Mouse (Mus musculus): ENCODE measurements at regions not wholly inside any gene's neighbourhood (a gene's known extent, or its start where the extent isn't known, plus 50 kb on each side); places are given as distances from the start of the nearest gene placed in this dataset.

DNA sequence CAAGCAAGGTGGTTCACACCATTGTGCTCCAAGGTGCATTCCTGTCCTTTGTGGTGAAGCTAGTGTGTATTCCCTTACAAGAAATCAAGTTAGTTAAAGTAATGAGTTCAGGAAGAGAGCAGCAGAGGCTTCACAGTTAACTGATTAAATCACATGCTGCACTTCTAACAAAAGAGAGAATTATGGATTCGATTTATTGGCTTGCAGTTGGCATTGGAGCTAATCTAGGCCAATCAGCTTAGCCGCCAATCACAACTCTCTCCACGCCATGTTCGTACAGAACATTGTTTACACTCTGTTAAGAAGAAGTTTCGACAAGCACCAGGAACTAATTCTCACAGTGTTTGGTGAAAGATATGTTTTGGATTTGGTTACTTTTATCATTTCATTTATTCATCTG is 292.3 kb upstream of the Kcnh7 start:
- H3K27ac ChIP-seq (ENCODE audit: insufficient read depth, low read length), result no peak overlapping the region
- H3K4me1 ChIP-seq (ENCODE audit: control insufficient read depth, insufficient read depth, low read length), result no peaks in the 10 kb centered on the region
- TF ChIP-seq CTCF (IDR thresholded peaks at IDR 0.05; ENCODE audit: borderline replicate concordance, insufficient read depth, low read length) (no peak), POLR2A (IDR thresholded peaks at IDR 0.05; ENCODE audit: low read depth, low read length) (no peak)
- no peak overlapping the region for H3K4me3 ChIP-seq (ENCODE audit: insufficient read depth, low read length)

DNA sequence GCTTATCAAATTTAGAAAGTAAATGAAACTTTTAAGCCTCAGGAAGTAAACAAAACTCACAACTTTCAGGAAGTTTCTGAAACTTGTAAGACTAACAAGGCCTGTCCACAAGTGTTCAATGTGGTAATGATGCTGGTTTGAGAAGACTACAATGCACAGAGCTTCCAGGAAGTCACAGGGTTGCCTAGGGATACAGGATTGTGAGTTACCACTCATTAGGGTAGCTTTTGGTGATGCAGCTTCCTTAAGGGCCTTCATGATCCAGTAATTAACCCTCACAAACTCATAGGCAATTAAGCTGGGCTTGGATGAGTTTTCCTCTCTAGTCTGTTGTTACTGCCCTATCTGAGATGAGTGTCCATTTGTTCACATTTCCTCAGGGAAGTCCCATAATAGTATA is 291.2 kb upstream of the Kcnh7 start:
- TF ChIP-seq CTCF (IDR thresholded peaks at IDR 0.05; ENCODE audit: borderline replicate concordance, insufficient read depth, low read length) (no peak), POLR2A (IDR thresholded peaks at IDR 0.05; ENCODE audit: low read depth, low read length) (no peak)

DNA sequence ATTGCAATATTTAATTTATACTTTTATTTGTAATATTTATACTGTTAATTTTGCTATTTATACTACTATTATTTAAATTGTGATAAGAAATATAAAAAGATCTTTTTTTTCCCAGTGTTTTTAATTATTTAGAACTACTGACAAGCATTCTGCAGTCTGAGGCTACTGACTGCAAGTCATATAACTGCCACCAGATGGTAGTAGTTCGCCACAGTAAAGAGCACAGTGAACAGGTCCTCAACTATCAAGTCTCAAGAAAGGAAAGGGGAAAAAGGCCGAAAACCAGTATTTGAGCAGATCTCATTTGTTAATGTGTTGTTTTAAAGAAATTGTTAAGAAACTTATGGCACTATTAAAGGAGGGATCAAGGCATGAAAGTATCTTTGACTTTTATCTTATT is 289.6 kb upstream of the Kcnh7 start:
- no peak overlapping the region for H3K4me3 ChIP-seq (ENCODE audit: insufficient read depth, low read length)

More for the DNA sequence above, 291.2 kb upstream of the Kcnh7 start:
- H3K4me1 ChIP-seq (ENCODE audit: control insufficient read depth, insufficient read depth, low read length), result no peaks in the 10 kb centered on the region
- no peak overlapping the region for H3K27ac ChIP-seq (ENCODE audit: insufficient read depth, low read length)
- no peak overlapping the region for H3K4me3 ChIP-seq (ENCODE audit: insufficient read depth, low read length)

DNA sequence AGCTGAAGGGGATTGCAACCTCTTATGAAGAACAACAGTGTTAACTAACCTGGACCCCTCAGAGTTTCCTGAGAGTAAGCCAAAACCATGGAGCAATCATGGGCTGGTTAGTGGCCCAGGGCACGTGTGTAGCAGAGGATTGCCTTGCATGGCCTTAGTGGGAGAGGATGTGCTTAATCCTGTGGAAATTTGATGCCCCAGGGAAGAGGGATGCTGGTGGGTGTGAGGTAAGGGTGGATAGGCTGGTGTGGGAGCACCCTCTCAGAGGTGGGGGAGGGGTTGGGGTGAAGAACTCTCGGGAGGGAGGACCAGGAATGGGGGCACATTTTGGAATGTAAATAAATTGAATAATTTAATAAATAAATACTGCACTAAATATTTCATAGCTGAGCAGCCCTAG is 288.2 kb upstream of the Kcnh7 start:
- no peak overlapping the region for H3K27ac ChIP-seq (ENCODE audit: insufficient read depth, low read length)
- no peak overlapping the region for H3K4me3 ChIP-seq (ENCODE audit: insufficient read depth, low read length)
- no peaks in the 10 kb centered on the region for H3K4me1 ChIP-seq (ENCODE audit: control insufficient read depth, insufficient read depth, low read length)
- TF ChIP-seq CTCF (IDR thresholded peaks at IDR 0.05; ENCODE audit: borderline replicate concordance, insufficient read depth, low read length) (no peak), POLR2A (IDR thresholded peaks at IDR 0.05; ENCODE audit: low read depth, low read length) (no peak)

More for the DNA sequence above, 289.6 kb upstream of the Kcnh7 start:
- no peak overlapping the region for H3K27ac ChIP-seq (ENCODE audit: insufficient read depth, low read length)
- no peaks in the 10 kb centered on the region for H3K4me1 ChIP-seq (ENCODE audit: control insufficient read depth, insufficient read depth, low read length)
- TF ChIP-seq POLR2A (IDR thresholded peaks at IDR 0.05; ENCODE audit: low read depth, low read length) (no peak), CTCF (IDR thresholded peaks at IDR 0.05; ENCODE audit: borderline replicate concordance, insufficient read depth, low read length) (no peak)

DNA sequence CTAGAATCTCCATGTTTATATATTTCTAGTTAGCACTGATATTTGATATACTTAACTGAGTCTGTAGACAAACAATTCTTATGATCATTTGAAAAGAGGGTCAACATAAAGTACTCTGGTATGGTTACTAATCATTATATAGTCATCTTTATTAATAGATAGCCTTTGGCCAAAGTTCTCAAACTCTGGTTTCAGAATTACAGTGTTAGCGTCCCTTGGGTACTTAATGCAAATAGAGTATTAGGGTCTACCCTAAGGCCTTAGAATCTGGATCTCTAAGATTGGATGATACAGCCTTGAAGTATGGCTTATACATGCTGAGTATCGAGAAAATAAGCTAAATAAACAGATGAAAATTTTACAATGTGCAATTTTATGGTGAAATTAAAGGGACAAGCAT is 275.0 kb upstream of the Kcnh7 start:
- Histone ChIP-seq H3K27ac (ENCODE audit: insufficient read depth, low read length) (no peak overlapping the region), H3K4me3 (ENCODE audit: insufficient read depth, low read length) (no peak overlapping the region), H3K4me1 (ENCODE audit: control insufficient read depth, insufficient read depth, low read length) (no peaks in the 10 kb centered on the region)
- TF ChIP-seq POLR2A (IDR thresholded peaks at IDR 0.05; ENCODE audit: low read depth, low read length) (no peak), CTCF (IDR thresholded peaks at IDR 0.05; ENCODE audit: borderline replicate concordance, insufficient read depth, low read length) (no peak)

DNA sequence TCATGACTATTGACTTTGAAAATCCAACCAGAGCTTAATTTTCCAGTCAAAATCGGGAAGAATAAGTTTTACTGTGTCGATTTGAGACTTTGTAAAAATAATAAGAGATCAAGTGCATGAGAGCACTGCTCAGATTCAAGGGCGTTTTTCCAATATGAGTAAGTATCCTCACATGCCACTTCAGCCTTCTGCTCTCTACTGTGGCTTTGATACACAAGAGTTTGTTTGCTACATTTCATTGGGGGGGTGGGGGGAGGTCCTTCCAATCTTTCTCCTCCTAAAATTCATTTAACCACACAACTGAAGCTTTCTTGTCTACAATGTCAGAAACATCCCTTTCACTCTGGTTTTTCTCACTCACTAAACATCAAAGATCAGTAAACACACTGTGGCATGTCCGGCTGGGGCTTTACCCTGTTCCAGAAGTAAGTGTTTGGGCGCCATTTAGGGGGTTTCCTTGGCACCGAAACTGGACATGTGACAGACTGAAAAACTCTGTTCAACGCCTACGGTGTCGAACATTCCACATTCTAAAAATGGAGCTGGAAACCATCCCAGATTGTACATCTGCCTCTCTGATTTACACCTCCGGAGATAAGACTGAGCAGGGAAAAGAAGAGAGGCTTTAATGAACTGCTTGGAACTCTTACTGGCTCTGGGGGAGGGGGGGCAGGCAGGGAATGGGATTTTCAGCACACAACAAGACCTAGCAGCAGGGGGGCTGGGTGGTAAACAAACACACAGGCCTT is 270.4 kb upstream of the Kcnh7 start:
- TF ChIP-seq POLR2A (IDR thresholded peaks at IDR 0.05; ENCODE audit: low read depth, low read length), result no peak
- TF ChIP-seq CTCF (IDR thresholded peaks at IDR 0.05; ENCODE audit: borderline replicate concordance, insufficient read depth, low read length), result no peak
- H3K4me3 ChIP-seq (ENCODE audit: insufficient read depth, low read length), result no peak overlapping the region
- H3K27ac ChIP-seq (ENCODE audit: insufficient read depth, low read length), result no peak overlapping the region
- H3K4me1 ChIP-seq (ENCODE audit: control insufficient read depth, insufficient read depth, low read length), result no peaks in the 10 kb centered on the region

DNA sequence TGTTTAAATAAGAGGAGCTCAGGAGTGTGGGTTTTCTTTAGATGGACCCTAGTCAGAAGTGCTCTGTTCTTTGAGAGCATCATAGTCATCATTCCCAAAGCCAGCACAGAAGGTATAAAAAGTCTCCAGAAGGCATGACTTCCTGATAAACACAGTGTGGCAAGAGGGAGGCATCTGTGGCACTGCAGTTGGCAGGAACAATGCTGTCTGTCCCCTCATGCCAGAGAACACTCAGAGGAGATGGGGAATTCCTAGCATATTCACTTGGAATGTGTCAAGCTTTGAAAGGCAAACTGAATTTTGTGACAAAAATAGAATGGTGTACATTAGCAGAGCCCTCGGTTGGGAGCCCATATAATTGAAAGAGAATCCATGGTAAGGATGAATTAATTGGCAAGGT is 268.8 kb upstream of the Kcnh7 start:
- TF ChIP-seq CTCF (IDR thresholded peaks at IDR 0.05; ENCODE audit: borderline replicate concordance, insufficient read depth, low read length) (no peak), POLR2A (IDR thresholded peaks at IDR 0.05; ENCODE audit: low read depth, low read length) (no peak)
- Histone ChIP-seq H3K27ac (ENCODE audit: insufficient read depth, low read length) (no peak overlapping the region), H3K4me1 (ENCODE audit: control insufficient read depth, insufficient read depth, low read length) (no peaks in the 10 kb centered on the region), H3K4me3 (ENCODE audit: insufficient read depth, low read length) (no peak overlapping the region)

DNA sequence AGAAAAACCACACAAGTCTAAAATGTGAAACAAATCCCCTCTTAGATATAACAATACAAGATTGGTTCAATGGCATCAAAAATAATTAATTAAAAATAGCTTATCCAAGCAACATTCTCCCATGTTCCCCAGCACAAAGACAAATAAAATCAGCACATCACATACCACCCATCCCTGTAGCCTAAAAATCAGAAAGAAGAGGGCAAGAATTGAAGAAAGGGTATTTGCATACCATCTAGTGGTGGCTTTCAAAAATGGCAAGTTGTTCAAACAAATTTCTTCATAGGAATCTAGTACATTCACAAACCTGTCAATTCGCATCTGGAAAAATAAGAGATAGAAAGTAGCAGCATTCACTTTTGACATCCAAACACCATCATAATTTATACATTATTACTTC is 268.1 kb upstream of the Kcnh7 start:
- Histone ChIP-seq H3K4me3 (ENCODE audit: insufficient read depth, low read length) (no peak overlapping the region), H3K4me1 (ENCODE audit: control insufficient read depth, insufficient read depth, low read length) (no peaks in the 10 kb centered on the region), H3K27ac (ENCODE audit: insufficient read depth, low read length) (no peak overlapping the region)
- TF ChIP-seq POLR2A (IDR thresholded peaks at IDR 0.05; ENCODE audit: low read depth, low read length) (no peak), CTCF (IDR thresholded peaks at IDR 0.05; ENCODE audit: borderline replicate concordance, insufficient read depth, low read length) (no peak)

DNA sequence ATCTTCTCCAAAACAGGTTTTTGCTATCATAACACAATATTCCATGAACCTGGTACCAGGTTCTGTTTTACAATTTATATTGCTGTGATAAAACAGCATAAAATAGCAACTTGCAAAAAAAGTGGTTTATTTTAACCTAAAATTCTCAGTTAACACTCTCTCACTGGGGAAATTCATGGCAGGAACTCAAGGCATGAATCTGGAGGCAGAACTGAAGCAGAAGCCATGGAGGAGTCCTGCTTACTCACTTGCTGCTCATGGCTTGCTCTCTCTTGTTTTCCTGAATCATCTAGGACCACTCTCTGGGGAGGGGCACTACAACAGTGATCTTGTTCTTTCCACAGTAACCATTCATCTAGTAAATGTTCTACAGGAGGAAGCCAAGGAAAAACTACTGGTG is 250.2 kb upstream of the Kcnh7 start:
- no peak for TF ChIP-seq POLR2A (IDR thresholded peaks at IDR 0.05; ENCODE audit: low read depth, low read length)
- no peak for TF ChIP-seq CTCF (IDR thresholded peaks at IDR 0.05; ENCODE audit: borderline replicate concordance, insufficient read depth, low read length)
- Histone ChIP-seq H3K4me3 (ENCODE audit: insufficient read depth, low read length) (no peak overlapping the region), H3K27ac (ENCODE audit: insufficient read depth, low read length) (no peak overlapping the region), H3K4me1 (ENCODE audit: control insufficient read depth, insufficient read depth, low read length) (no peaks in the 10 kb centered on the region)

DNA sequence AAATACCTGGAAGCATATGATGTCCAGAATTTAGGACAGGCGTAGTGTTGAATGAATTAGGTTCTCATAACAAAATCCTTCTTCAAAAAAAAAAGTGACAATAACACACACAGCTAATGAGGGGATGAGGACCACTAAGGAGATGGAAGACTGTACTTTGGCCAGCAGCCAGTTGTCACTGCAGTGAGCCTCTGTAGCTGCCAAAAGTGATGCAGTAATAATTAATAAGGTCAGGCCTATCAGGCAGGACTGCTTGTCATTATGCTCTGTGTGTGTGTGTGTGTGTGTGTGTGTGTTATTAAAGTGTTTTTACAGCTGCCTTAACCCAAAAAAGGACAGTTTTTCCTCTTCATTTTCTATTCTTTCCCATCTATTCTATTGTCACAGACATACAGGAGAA is 221.3 kb upstream of the Kcnh7 start:
- H3K4me3 ChIP-seq (ENCODE audit: insufficient read depth, low read length), result no peak overlapping the region
- no peaks in the 10 kb centered on the region for H3K4me1 ChIP-seq (ENCODE audit: control insufficient read depth, insufficient read depth, low read length)
- no peak overlapping the region for H3K27ac ChIP-seq (ENCODE audit: insufficient read depth, low read length)
- TF ChIP-seq CTCF (IDR thresholded peaks at IDR 0.05; ENCODE audit: borderline replicate concordance, insufficient read depth, low read length) (no peak), POLR2A (IDR thresholded peaks at IDR 0.05; ENCODE audit: low read depth, low read length) (no peak)

Measured in embryonic fibroblast, embryonic 13.5 days (primary cell).